Mouse (Mus musculus) lung, embryonic 16.5 days (tissue): Measurements from ENCODE around the gene Lxn. TPM values are rescaled to one million over a fixed set of nuclear protein-coding genes. Genes with fewer than 3 reads are reported as not detected.

Source experiments
- ATAC-seq: fragments of 200-750 bp; cut with Nextera tagmentation; 2 replicates; pipeline ENCODE4 v1.8.0; 2017; ENCODE audit warnings: low read depth, mild to moderate bottlenecking, moderate library complexity
- H3K27ac ChIP-seq: fragments of 300-500 bp; sonication (generic); 2 replicates; pipeline ENCODE4 v1.5.1; 2014; ENCODE audit warnings: mild to moderate bottlenecking, control low read depth, low read length
- H3K27me3 ChIP-seq: fragments of 300-500 bp; sonication (generic); 2 replicates; pipeline ENCODE4 v1.6.1; 2014; ENCODE audit warnings: low read depth, low read length, mixed read lengths; ENCODE audit not compliant: control insufficient read depth, insufficient read depth
- H3K36me3 ChIP-seq: fragments of 300-500 bp; sonication (generic); 2 replicates; pipeline ENCODE4 v1.6.1; 2014; ENCODE audit warnings: low read length; ENCODE audit not compliant: control insufficient read depth, insufficient read depth
- H3K4me1 ChIP-seq: fragments of 300-500 bp; sonication (generic); replicated peaks from 2 replicates; pipeline ENCODE4 v1.6.1; 2014; ENCODE audit warnings: low read length, mixed read lengths; ENCODE audit not compliant: control insufficient read depth, insufficient read depth
- H3K4me2 ChIP-seq: fragments of 300-500 bp; sonication (generic); 2 replicates; pipeline ENCODE4 v1.6.1; 2014; ENCODE audit warnings: low read depth, low read length, control low read depth
- H3K4me3 ChIP-seq: fragments of 300-500 bp; sonication (generic); 2 replicates; pipeline ENCODE4 v1.5.1; 2014; ENCODE audit warnings: mild to moderate bottlenecking, low read length, control low read depth
- H3K9ac ChIP-seq: fragments of 300-500 bp; sonication (generic); 2 replicates; pipeline ENCODE4 v1.6.1; 2014; ENCODE audit warnings: low read length, control low read depth
- H3K9me3 ChIP-seq: fragments of 300-500 bp; sonication (generic); 2 replicates; pipeline ENCODE4 v1.6.1; 2016; ENCODE audit warnings: low read length; ENCODE audit not compliant: control insufficient read depth
- WGBS: fragments of 180-500 bp; shearing (Covaris S2); extraction: QIAGEN DNeasy Blood & Tissue Kit; methylation state at CpG from one replicate; pipeline ENCODE4 v1.1.7; 2014; 5-methylcytosine and 5-hydroxymethylcytosine counted together
- polyA plus RNA-seq: library from polyadenylated mRNA; unstranded; fragments of >200 nt; fragmentation: Nextera tagmentation; extraction: Ambion mirVana; gene quantifications from 2 replicates; pipeline ENCODE4 v1.2.1, GENCODE M21; 2015

Lxn gene
- polyA plus RNA-seq, 1 experiment from 2014 or later = 185 TPM

DNA sequence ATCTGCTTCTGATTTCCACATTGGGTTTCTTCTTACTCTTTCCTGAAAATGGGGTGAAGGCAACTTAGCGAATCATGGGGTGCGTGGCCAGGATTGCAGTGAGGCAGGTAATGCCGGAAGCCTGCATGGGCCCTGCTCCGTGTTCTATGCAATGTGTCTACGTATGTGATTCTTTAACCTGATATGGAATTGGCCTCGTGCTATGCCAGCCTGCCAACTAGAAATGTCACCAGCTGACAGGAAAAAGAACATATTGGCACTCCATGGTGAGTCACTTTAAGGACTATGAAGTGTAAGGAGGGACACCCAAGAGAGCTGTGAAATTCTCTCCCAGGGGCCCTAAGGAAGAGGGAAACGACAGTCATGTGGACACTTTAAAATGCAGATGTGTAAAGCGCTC is 29.4 kb upstream of the Lxn start:
- H3K36me3 ChIP-seq = no peaks in the 10 kb centered on the region
- no peak overlapping the region for H3K27ac ChIP-seq
- H3K9me3 ChIP-seq = no peaks in the 10 kb centered on the region
- 85% methylated on average over 8 of the region's 8 CpGs for WGBS
- H3K4me2 ChIP-seq = no peak overlapping the region
- H3K4me3 ChIP-seq = no peak overlapping the region
- no peaks in the 10 kb centered on the region for H3K27me3 ChIP-seq
- H3K9ac ChIP-seq = no peak overlapping the region
- H3K4me1 ChIP-seq = no peaks in the 10 kb centered on the region
- no peak for ATAC-seq

DNA sequence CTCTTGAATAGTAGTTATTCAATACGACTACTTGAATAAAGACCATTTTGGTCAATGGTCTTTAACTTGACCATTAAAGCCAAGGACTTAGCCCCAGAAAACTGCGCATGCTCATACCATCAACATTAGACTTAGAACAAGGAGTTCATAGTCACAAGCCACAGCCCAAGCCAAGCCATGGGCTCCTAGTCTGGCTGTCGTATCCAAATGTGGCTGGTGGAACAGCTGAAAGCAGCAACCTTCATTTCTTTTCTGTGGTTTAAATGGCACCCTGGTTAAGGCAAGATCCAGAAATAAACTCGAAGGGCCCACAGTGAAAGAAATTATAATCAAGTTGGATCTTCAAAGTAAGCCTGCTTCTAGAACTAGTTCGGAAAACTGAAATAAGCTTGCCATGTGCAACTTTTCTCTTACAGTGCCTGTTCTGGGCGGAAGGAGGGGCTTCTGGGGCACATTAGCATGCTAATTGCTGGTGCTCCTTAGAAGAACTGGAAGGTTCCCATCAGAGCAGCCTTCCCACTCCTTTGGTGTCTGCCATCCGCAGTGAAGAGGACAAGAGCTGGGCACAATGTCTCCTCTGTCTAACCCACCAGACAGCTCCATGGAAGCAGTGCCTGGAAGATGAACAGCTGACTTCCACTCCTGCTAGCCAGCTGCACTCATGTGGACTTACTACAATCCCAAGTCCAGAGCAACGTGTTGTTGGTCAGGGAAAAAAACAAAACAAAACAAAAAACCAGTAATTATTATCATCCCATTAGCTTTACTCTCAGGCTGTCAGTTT is 28.6 kb upstream of the Lxn start:
- Histone ChIP-seq H3K36me3 (no peaks in the 10 kb centered on the region), H3K27me3 (no peaks in the 10 kb centered on the region), H3K9me3 (no peaks in the 10 kb centered on the region), H3K9ac (no peak overlapping the region), H3K27ac (no peak overlapping the region), H3K4me2 (no peak overlapping the region), H3K4me3 (no peak overlapping the region), H3K4me1 (no peaks in the 10 kb centered on the region)
- 78% methylated on average over 8 of the region's 8 CpGs for WGBS
- no peak for ATAC-seq

DNA sequence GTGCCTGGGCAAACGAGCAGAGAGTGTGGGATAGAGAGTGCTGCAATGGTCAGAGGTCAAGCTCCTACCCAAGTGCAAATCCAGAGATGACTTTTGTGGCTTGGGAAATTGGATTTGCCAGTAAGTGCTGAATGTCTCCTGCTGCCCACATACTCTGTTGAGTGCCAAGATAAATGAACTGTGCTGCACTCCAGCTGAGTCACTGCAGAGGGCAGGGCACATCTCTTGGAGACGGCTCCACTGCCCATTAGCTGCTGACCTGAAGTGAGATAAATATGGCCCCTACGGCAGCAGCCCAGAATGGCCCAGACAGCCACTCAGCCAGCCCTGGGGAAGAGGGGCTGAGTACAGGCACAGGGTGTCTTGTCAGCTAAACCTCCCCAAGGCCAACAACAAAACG is 26.4 kb upstream of the Lxn start:
- no peak overlapping the region for H3K9ac ChIP-seq
- no peaks in the 10 kb centered on the region for H3K4me1 ChIP-seq
- 27% methylated on average over 4 of the region's 4 CpGs for WGBS
- no peak overlapping the region for H3K4me3 ChIP-seq
- H3K9me3 ChIP-seq = no peaks in the 10 kb centered on the region
- H3K27ac ChIP-seq = no peak overlapping the region
- no peaks in the 10 kb centered on the region for H3K27me3 ChIP-seq
- H3K36me3 ChIP-seq = no peaks in the 10 kb centered on the region
- ATAC-seq = no peak
- no peak overlapping the region for H3K4me2 ChIP-seq

DNA sequence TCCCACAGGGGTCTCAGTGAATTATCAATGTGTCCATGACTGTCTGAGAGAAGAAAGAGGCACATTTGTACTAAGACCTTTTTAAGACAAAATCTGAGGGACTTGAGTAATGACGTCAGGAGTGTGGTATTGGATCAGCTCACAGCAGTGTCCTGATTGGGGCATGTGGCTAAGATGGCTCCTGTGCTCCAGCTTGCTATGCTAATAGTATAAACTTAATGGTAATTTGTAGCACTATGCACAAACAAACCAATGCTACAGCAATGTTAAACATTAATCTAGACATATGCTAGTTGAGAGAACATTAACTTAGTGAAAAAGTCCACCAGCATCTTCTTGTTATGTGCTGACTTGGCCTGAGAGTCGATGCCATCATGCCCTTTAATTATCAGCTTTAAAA is 21.5 kb upstream of the Lxn start:
- no peak for ATAC-seq
- Histone ChIP-seq H3K4me1 (no peaks in the 10 kb centered on the region; the same call in 1 of the 2 replicates), H3K9me3 (no peaks in the 10 kb centered on the region), H3K4me3 (no peak overlapping the region), H3K36me3 (no peaks in the 10 kb centered on the region), H3K27ac (no peak overlapping the region), H3K9ac (no peak overlapping the region), H3K4me2 (no peak overlapping the region), H3K27me3 (no peaks in the 10 kb centered on the region)
- 84% methylated on average over 2 of the region's 2 CpGs for WGBS

DNA sequence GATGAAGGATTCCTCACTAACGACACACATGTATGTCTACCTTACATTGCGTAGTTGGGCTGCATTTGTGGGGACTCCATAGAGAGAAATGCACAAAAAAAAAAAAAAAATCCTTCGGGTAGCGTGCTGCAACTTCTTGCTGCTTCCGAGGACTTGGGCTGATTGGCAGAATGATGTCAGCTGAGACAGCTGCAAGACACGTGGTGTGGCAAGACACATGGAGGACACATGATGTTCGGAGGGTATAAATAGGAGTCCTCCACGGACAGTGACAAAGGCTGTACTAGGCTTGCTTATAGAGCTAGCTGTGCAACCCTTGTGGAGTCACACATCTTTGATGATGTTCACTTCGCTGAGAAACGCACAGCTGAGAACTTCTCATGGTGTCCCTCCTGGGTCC is 18.7 kb upstream of the Lxn start:
- WGBS = 86% methylated on average over 10 of the region's 10 CpGs
- Histone ChIP-seq H3K4me1 (no peaks in the 10 kb centered on the region; the same call in 1 of the 2 replicates), H3K27ac (no peak overlapping the region), H3K36me3 (0 out of 2 replicates have a peak, but pooled peaks cover 4% of the 10 kb centered on the region), H3K4me2 (no peak overlapping the region), H3K4me3 (no peak overlapping the region), H3K9ac (no peak overlapping the region), H3K27me3 (no peaks in the 10 kb centered on the region), H3K9me3 (no peaks in the 10 kb centered on the region)
- ATAC-seq = no peak

DNA sequence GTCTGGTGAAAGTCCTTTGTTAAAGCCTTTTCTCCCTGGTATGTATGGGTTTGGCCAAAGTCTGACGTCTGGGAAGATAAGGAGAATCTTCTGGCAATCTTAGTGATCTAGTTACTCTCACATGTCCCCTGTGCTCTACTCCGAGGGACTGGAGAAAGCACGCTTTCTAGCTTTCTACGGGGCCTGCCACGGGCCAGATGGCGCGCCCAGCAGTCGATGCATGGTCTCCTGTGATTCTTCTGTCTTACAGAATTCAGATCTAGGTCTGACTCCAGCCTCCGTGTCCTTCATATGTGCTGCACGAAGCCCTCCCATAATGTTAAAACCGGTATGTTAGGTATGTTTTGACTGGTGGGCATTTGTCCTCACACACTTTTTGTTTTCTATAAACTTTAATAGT is 16.1 kb upstream of the Lxn start:
- H3K4me2 ChIP-seq = no peak overlapping the region
- no peaks in the 10 kb centered on the region for H3K9me3 ChIP-seq
- H3K4me3 ChIP-seq = no peak overlapping the region
- no peak overlapping the region for H3K9ac ChIP-seq
- H3K27ac ChIP-seq = no peak overlapping the region
- ATAC-seq = no peak
- no peaks in the 10 kb centered on the region; the same call in 1 of the 2 replicates for H3K4me1 ChIP-seq
- H3K27me3 ChIP-seq = no peaks in the 10 kb centered on the region
- 91% methylated on average over 11 of the region's 11 CpGs for WGBS
- H3K36me3 ChIP-seq = peaks cover 16% of the 10 kb centered on the region

DNA sequence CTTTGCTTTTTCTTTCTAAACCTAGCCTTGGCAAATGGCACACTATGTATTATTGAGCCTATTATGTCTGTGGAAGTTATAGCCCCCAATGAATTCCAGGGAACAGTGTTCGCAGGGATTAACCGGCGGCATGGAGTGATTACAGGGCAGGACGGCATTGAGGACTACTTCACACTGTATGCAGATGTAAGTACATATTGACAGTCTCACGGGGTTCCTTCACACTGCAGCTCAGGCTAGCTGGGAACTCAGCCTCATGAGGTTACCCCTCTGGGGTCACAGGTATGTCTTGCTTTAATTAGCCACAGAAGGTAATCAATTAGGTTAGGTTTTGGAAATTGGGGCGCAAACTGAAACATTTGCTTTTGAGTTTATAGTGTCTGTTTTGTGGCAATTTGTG is 9.7 kb upstream of the Lxn start:
- WGBS = 71% methylated on average over 6 of the region's 6 CpGs

DNA sequence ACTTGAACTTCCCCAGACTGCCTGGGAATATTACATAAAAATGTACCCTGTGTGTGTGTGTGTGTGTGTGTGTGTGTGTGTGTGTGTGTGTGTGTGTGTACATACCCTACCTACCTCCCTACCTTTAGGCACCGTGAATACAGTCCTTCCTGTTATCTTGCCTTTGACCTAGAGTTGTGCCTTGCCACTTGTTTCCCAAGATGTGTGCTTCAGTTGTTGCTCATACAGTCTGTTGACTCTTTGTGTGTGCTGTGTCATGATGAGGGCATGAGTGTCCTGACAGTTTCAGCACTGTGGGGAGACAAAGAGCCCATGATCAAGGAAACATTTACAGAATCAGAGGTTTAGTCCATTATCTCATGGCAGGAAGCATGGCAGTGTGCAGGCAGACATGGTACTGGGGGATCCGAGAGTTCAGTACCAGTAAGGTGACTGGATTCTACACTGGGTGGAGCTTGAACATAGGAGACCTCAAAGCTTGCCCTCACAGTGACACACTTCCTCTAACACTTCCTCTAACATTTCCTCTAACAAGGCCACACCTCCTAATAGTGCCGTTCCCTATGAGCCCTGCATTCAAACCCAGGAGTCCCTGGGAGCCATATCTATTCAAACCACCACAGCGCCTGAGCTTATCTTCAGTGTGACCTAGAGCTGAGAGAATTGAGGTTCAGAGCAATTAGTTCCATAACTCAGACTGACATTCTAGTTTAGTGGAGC is 7.8 kb upstream of the Lxn start:
- Histone ChIP-seq H3K36me3 (peaks cover 19% of the 10 kb centered on the region), H3K4me3 (no peak overlapping the region), H3K4me1 (no peaks in the 10 kb centered on the region), H3K27me3 (no peaks in the 10 kb centered on the region), H3K27ac (no peak overlapping the region), H3K9me3 (no peaks in the 10 kb centered on the region), H3K9ac (no peak overlapping the region), H3K4me2 (no peak overlapping the region)
- ATAC-seq = no peak
- WGBS = 73% methylated on average over 4 of the region's 4 CpGs

More for the DNA sequence above, 9.7 kb upstream of the Lxn start:
- Histone ChIP-seq H3K36me3 (peaks cover 16% of the 10 kb centered on the region), H3K4me3 (no peak overlapping the region), H3K27ac (no peak overlapping the region), H3K4me1 (no peaks in the 10 kb centered on the region), H3K9ac (no peak overlapping the region), H3K27me3 (no peaks in the 10 kb centered on the region), H3K9me3 (no peaks in the 10 kb centered on the region), H3K4me2 (no peak overlapping the region)
- no peak for ATAC-seq

DNA sequence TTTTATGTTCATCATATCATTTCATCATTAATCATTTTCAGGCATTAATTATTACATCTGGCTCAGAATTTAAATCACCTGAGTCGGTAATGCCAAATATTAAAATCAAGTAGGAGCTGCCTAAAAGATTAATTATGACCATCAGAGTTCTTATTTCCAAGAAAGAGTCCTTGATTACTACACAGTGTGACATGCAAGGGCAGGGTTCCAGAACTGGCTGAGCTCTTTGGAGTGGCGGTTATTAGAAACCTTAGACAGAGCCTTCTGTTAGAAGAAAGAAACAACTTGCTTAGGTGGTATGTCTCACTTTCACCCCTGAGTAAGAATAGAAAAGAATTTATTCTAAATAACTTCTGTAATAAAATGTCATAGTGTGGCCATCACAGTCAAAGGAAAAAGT is 3.6 kb upstream of the Lxn start:
- H3K27me3 ChIP-seq = no peaks in the 10 kb centered on the region
- peaks cover 7% of the 10 kb centered on the region for H3K36me3 ChIP-seq
- no peak overlapping the region for H3K4me3 ChIP-seq
- WGBS = 89% methylated on average over 2 of the region's 2 CpGs
- H3K4me2 ChIP-seq = no peak overlapping the region
- 0 out of 2 replicates have a peak, but pooled peaks cover 4% of the 10 kb centered on the region for H3K4me1 ChIP-seq
- ATAC-seq = no peak
- H3K9me3 ChIP-seq = no peaks in the 10 kb centered on the region
- H3K9ac ChIP-seq = no peak overlapping the region
- no peak overlapping the region for H3K27ac ChIP-seq
